Mouse (Mus musculus) urinary bladder, adult 2 months (tissue): Measurements from ENCODE around the gene Dedd2. TPM values are rescaled to one million over a fixed set of nuclear protein-coding genes. Genes with fewer than 3 reads are reported as not detected.
A peak's percentile ranks its signal among the peaks of the same experiment; 100 is the strongest.

Experiments
- DNase-seq: peaks from one replicate; pipeline ENCODE4 v3.0.0; 2022; ENCODE audit warnings: low spot score
- polyA plus RNA-seq: library from polyadenylated mRNA; depleted of rRNA; stranded (reverse); fragments of >200 nt; gene quantifications from 2 replicates; pipeline ENCODE4 v1.2.3, GENCODE M21; 2012; rRNA removed

Gene Dedd2
- polyA plus RNA-seq, 1 experiment = 13.8 TPM

DNA sequence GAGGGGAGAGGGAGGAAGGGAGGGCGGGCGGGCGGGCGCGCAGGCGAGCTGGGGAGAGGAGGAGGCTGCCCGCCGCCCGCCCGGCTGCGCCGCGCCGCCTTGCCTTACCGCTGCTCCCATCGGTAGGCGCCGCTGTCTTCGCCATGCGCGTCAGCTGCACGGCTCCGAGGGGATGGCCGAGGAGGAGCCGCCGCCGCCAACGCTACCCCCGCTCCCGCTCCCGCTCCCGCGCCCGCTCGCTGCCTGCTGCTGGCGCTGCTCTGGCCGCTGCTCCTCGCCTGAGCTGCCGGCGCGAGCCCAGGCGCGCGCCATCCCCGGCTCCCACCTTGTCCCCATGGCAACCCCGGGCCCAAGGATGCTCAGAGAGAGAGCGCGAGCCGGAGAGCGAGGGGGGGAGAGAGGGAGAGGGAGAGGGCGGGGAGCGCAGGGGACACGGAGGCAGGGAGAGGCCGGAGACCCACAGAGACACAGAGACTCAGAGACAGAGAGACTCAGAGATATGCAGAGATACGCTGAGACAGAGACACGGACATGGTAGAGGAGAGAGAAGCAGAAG is 40.7 kb downstream of the Dedd2 start, which contains the start of gene Pou2f2:
Pou2f2 (minus strand) TSS at position 121 of the 556 bp plus-strand sequence.
- DNase-seq = peak; percentile 46

DNA sequence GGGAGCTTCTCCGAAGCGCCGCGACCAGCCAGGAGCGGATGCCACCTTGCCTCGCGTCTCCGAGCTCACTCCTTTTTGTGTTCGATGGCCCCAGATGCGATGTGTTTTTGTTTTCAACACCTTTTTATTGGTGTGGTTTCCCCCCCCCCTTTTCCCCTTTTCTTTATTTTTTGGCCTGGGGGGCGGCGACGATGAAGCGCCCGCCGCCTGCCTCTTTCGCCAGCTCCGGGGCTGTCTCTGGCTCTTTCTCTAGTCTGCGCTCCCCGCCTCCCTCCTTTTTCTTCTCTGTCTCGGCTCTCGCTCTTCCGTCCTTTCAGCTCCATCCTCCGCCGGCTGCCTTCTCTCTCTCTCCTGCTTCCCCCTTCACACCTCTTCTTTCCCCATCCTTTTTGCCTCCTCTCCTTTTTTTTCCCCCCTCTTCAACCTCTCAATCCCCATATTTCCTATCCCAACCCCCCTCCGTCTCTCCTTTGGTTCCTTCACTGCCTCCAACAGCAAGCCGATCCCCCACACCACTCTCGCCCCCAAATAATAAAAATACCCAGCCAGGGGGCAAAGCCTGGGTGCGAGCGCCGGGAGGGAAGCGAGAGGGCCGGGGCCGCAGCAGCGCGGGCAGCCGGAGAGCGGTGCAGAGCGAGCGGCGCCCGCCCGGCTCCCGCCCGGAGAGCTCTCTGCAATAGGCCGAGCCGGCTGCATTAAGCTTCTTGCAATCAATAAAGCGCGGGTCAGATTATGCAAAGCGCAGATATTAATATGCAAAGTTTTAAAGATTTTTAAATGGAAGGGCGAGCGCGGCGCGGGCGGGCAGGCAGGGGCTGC is 41.4 kb downstream of the Dedd2 start:
- DNase-seq = no peak

DNA sequence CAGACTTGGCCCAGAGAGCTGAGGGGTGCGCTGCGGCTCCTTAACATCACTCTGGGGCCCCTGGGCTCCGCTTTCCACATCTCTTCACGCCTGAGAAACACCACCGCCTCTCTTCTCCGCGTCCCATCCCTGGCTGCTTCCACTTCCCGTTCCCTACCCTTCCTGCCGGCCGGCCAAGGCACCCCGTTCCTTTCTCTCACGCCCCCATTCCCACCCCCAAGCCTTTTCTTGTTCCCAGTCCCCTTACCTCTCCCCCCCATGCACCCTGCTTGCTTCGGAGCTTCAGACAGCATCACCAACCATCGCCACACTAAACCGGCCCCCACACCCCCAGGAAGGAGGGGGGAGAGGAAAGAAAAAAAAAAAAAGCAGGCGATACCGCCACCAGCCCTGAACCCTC is 42.1 kb downstream of the Dedd2 start:
- DNase-seq = no peak

DNA sequence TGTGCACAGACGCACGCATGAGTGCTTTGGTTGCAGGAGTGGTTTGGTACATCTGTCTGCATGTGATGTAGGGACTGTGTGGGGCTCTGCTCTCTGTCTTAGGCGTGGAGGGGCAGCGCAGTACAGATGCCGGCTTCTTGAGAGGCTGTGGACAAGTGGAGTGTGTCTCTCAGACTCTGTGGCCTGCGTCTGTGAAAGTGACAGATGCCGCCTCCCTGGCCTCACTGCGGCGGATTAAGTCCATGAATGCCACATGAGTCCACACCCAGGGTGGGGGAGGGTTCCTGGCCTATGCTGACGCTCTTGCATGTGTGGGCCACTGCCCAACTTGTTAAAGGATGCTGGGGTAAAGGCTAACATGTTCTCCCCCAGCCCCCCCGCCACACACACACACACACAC is 46.1 kb downstream of the Dedd2 start:
- DNase-seq = no peak

DNA sequence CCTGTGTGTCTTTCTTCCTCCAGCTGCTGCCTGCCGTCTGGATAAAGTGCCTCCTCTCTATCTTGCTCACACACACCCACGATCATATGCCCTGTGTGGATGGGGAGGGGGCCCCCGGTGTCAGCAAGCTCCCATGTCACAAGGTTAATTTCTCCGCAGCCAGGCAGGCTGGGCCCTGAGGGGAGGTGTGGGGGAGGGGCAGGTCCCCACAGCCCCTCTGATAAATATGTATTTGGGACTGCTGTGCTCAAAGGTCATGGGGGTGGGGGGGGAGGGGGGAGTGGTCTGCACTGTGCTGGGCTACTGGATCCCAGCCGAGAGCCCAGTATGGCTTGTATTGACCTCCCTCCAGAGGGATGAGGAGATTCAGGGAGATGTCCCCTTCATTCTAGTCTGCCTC is 47.7 kb downstream of the Dedd2 start:
- DNase-seq = no peak

DNA sequence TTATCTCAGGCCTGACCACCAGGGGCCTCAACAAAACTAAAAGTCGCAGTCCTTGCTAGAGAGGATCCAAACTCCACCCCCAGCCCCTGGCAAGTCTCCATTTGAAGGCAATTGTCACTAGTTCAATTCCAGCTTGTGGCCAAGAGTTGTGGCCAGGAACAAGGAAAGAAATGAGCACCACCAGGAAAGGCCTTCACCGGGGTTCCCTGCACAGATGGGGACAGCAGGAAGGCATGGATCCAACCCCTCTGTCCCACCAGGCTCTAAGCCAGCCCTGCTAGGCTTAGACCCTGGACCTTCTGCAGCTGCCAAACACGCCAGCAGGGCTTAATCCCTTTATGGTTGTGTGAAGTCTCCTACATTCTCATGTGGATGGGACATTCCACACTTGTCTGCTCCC is 49.8 kb downstream of the Dedd2 start:
- no peak for DNase-seq

DNA sequence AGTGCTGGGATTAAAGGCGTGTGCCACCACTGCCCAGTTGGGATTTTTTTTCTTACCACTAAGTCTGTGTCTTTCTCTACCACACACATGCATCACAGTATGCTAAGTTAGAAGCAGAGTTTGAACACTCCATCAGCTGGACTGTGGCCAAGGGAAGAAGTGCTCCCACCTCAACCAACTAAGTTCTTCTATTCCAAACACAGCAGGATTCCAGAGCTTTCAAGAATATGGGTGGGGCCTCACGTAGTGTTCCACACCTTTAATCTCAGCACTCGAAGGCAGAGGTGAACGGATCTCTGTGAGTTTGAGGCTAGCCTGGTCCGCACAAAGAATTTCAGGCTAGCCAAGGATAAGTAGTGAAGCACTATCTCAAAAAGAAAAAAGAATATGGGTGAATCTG is 54.3 kb downstream of the Dedd2 start:
- no peak for DNase-seq

DNA sequence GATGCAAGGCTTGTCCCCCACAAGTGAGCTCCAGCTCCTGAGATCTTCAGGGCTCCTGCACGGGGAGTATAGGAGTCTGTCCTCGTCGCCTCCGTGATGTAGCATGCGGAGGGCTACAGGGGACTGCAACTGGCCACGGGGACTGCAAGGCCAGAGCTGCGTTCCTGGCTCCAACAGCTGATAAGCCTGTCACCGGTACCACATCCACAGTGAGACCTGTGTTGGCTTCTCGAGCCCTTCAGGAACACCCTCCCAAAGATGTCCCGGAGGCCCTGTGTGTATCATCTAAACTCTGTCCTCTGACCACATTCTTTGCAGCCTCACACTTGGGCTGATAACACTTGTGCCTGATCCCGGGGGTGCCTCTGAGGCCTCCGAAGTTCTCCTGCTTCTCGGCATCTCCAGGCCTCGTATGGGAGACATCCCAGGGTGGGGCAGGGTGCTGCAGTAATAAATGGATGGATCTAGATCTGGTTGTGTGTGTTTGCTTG is 64.2 kb downstream of the Dedd2 start:
- no peak for DNase-seq

DNA sequence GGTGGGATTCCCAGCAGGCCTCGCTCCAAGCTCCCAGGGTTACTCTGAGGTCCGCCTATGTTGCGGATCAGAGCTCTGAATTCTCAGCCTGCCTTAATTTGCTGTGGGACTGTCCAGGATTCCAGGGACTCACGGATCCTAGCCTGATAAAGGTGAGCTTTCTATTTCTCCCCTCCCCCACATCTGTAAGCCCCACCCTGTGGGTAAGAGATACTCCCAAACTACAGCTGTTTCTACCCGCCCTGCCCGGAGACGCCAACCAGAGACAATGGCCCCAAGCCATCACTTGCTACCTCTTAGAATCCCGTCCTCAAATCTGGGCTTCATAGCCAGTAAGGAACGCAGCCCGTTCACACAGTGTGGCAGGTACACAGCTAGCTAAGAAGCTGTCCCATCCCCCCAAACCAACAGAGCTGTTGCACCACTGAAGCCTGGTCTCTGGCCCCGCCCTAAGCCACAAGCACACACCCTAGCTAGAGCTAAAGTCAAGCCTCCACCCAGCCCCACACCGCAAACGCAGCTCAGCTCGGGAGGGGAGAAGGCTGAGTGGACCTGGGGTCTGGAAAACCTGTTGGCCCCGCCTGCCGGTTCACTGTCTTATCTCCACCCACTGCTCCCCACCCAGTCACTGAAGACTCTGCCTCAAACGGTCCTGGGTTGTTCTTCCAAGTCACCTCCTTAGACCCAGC is 64.8 kb downstream of the Dedd2 start:
- DNase-seq = peak; percentile 27

DNA sequence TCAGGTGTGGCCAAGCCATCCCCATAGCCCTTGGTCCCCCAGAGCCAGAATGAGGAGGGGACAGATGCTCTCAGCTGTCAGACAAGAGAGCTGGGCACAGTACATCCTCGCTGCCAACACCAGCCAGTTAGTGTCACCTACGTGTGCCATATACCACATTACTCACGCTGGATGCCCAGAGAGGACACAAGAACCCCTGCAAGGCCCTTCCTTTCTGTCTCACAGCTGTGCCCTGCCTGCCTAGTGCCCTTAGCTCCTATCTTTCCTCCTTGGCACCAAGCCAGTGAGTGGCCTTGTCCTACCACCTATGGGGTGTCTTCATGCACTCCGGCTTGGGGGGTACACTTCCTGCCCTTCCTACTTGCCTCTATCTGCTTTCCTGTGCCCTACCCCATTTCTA is 65.8 kb downstream of the Dedd2 start:
- DNase-seq = no peak

DNA sequence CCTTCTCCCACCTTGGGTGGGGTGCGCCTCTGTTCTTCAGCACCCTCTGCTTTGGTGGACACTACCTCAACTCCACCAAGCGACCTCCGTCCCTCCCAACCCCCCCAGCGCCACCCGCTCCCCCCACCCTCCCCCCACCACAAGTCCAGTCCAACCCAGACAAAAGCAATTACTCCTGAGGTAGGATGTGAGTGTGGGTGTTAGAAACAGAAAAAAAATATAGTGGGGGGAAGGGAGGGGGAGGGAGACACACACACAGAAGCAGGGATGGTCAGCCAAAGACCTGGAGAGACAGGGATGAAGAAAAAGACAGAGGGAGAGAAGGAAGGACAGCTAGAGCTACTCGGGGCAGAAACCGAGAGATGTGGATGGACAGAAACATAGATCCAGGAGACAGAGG is 66.6 kb downstream of the Dedd2 start:
- DNase-seq = no peak

DNA sequence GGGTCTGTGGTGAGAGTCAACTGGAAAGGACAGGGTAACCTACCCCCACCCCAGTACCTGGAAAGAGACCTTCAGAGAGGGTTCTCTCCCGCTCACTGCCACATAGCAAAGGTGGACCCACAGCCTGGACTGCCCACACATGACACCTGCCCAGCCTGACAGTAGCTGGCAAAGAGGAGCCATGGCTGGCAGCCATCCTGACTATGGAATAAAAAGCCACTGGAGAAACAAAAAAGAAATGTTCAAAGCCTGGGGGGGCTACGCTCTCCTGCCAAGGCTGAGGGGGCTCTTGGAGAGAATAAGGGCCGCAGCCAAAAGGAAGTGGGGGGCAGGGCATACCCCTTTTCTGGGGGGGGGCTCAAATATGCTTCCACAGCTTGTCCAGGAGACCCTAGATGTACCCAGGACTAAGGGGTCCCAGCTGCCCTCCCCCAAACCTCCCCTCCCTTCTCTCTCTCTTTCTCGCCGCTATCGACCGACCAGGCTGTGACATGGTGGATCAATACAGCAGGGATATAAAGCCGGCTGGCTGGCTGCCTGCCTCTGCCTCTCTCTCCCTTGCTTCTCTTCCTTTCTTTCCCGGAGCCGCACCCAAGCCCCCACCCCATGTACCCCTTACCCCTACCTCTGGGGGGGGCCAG is 68.4 kb downstream of the Dedd2 start:
- DNase-seq = no peak

DNA sequence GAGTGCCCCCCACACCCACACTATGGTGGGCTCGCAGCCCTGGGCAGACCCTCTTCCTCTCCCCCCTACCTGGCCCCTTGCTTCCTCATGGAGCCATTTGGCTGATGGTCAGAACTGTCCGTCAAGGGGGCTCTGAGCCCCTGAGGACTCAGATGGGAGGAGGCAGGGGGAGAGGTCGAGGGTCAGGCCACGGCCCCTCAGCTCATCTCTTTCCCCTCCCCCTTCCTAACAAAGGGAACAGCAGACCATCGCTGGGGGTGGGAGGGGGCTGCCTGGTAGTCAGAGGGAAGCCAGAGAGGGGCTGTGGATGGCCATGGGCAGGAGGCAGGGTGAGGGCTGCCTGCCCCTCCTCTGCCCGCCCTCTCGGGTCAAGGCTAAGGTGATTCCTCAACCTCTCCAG is 69.4 kb downstream of the Dedd2 start:
- DNase-seq = no peak

DNA sequence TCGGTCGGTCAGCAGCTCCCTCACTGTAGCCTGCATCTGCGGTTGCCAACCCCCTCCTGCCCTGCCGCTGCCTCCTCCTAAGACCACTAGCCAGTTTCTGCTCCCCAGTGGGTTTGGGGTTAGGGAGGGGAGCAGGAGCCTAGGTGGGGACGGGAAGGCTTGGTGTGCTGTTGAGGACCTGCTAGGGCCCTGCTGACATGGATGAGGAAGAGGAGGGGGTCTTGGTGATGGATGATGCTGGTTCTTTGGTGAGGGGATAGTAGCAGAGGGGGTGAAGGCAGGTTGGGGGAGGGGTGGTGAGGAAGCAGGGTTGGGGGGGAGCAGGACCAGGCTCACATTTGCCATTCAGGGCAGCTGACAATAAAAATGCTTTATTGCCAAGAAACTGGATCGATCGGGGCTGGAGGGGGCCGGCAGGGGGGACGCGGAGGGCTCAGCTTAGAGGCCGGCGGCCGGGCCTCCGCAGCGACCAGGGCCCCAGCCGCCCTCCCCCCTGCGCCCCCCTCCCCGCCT is 70.2 kb downstream of the Dedd2 start:
- no peak for DNase-seq

Other genes with a start within 250 kb of the Dedd2 start
- 367 and 429 TPM in 2 replicates for gene Rabac1, start 247.9 kb downstream of the Dedd2 start, polyA plus RNA-seq
- gene Atp1a3, start 214.7 kb downstream of the Dedd2 start, polyA plus RNA-seq = 0.51 and 0.93 TPM in 2 replicates
- 30.7 and 34.7 TPM in 2 replicates for gene Grik5, start 148.3 kb downstream of the Dedd2 start, polyA plus RNA-seq
- 23.1 and 27.7 TPM in 2 replicates for gene Zfp574, start 148.0 kb downstream of the Dedd2 start, polyA plus RNA-seq
- 0.65 and 1.0 TPM in 2 replicates for gene Pou2f2, start 40.9 kb downstream of the Dedd2 start, polyA plus RNA-seq
- 6.9 and 9.3 TPM in 2 replicates for gene Zfp526, start 810 bp upstream of the Dedd2 start, polyA plus RNA-seq
- 79.0 and 83.3 TPM in 2 replicates for gene Gsk3a, start 17.2 kb upstream of the Dedd2 start, polyA plus RNA-seq
- gene Erf, start 30.1 kb upstream of the Dedd2 start, polyA plus RNA-seq = 23.6 and 26.8 TPM in 2 replicates
- gene Cic, start 47.1 kb upstream of the Dedd2 start, polyA plus RNA-seq = 30.8 and 58.8 TPM in 2 replicates
- 40.1 and 48.5 TPM in 2 replicates for gene Pafah1b3, start 77.4 kb upstream of the Dedd2 start, polyA plus RNA-seq
- gene Prr19, start 80.8 kb upstream of the Dedd2 start, polyA plus RNA-seq = 0.06 TPM in 1 of 2 replicates, not detected in the other
- 0.06 and 0.11 TPM in 2 replicates for gene Tmem145, start 85.5 kb upstream of the Dedd2 start, polyA plus RNA-seq
- 21.5 and 28.4 TPM in 2 replicates for gene Megf8, start 96.5 kb upstream of the Dedd2 start, polyA plus RNA-seq
- not detected in 2 replicates for gene Cnfn, start 149.1 kb upstream of the Dedd2 start, polyA plus RNA-seq
- 24.8 and 25.1 TPM in 2 replicates for gene Lipe, start 178.1 kb upstream of the Dedd2 start, polyA plus RNA-seq
- 0.08 and 0.16 TPM in 2 replicates for gene Cxcl17, start 192.3 kb upstream of the Dedd2 start, polyA plus RNA-seq